Mouse (Mus musculus) G1E (cell line): ENCODE measurements around the gene Hpse2.

Source experiments
- CTCF ChIP-seq: IDR thresholded peaks from 2 replicates; pipeline ENCODE4 v1.5.1; 2012; ENCODE audit warnings: low read depth, low read length, inconsistent platforms, mixed read lengths
- GATA1 ChIP-seq: IDR thresholded peaks from 2 replicates; pipeline ENCODE4 v1.6.1; 2012; ENCODE audit warnings: borderline replicate concordance, low read length, inconsistent platforms, mixed read lengths
- POLR2AphosphoS5 ChIP-seq: IDR thresholded peaks from 2 replicates; pipeline ENCODE4 v1.6.1; 2012; ENCODE audit warnings: low read depth, low read length, inconsistent platforms; ENCODE audit not compliant: insufficient replicate concordance

DNA sequence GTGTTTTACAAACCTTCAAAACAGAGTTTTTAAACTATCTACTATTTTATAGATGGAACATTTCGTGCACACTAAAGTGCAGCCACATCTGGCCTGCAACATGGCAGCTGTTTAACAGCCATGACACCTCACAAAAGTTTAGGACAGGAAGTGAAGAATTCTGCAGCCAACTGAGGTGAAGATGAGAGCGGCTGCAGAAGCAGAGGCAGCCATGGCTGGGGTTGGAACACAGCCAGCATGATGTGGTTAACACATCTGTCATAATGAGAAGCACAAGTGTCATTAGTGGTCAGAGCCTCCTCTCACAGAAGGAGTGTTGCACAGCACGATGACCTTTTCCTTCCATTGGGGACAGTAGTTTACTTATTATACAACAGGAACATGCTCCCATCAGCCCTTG lies 194.6 kb downstream of the Hpse2 start:
- TF ChIP-seq CTCF, result no peak
- TF ChIP-seq GATA1, result no peak
- TF ChIP-seq POLR2AphosphoS5, result no peak
